Mouse (Mus musculus) E14TG2a.4 (cell line): ENCODE data around the gene Slc29a3.

ENCODE experiments used
- CTCF ChIP-seq: conservative IDR thresholded peaks from 2 replicates; pipeline ENCODE4 v1.5.1; 2014; ENCODE audit warnings: low read length
- NANOG ChIP-seq: IDR thresholded peaks from 2 replicates; pipeline ENCODE4 v1.6.1; 2014; ENCODE audit warnings: borderline replicate concordance, low read length, mixed read lengths
- POU5F1 ChIP-seq: IDR thresholded peaks from 2 replicates; pipeline ENCODE4 v1.6.1; 2014; ENCODE audit warnings: low read length, borderline replicate concordance

- TF ChIP-seq CTCF (no peak), NANOG (no peak), POU5F1 (no peak)
Measured at GRCm38 (mm10) chr10:60696390-60696789, 56.2 kb downstream of the Slc29a3 start, which contains the start of gene Cdh23.
